Mouse (Mus musculus) bone marrow, adult 2 months (tissue): ENCODE measurements around the gene Slc44a5.

Source experiments
- CTCF ChIP-seq: fragments of 200-500 bp; IDR thresholded peaks from 2 replicates; pipeline ENCODE4 v1.5.1; 2011; ENCODE audit warnings: low read length, control low read depth; ENCODE audit not compliant: control insufficient read depth, insufficient read depth
- POLR2A ChIP-seq: fragments of 200-500 bp; IDR thresholded peaks from 2 replicates; pipeline ENCODE4 v1.6.1; 2011; ENCODE audit warnings: low read depth, mild to moderate bottlenecking, control low read depth, low read length, borderline replicate concordance; ENCODE audit not compliant: control insufficient read depth

DNA sequence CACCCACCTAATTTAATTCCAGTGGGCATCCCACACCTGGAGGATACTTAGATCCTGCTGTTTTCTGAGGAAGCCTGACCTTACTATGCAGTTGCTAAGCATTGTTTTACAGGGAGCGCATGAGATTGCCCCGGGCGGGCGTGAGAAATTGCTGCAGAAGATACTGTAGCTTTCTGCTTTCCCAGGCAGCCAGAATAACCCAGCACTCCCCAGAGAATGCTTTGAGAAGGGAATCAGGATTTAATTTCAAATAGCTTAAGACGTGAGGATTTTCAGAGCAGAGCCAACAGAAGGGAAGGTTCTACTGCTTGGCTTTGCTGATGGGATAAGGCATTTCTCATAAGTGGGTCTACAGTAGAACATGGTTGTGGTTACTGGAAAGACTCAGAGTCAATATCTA, 142.8 kb downstream of the Slc44a5 start:
- TF ChIP-seq CTCF (no peak), POLR2A (no peak)
